In genomic region chr9:13748404-13748797, GRCm38 (mm10) we compare ENCODE assay signal across 8 mouse cellular contexts. TPM values are rescaled to one million over a fixed set of nuclear protein-coding genes. Genes with fewer than 3 reads are reported as not detected.
DNase-seq lines count a peak whose midpoint lies in the region; ATAC-seq and TF ChIP-seq lines count a peak whose summit lies in the region.

Mtmr2 (plus strand) TSS chr9:13748410.

- peaks cover 2% of the 10 kb centered on the region; the same call in 1 of the 2 replicates for H3K4me1 ChIP-seq in thymus, adult 2 months (replicated peaks; ENCODE audit: control insufficient read depth, insufficient read depth, low read length)
- H3K4me1 ChIP-seq in heart, embryonic 11.5 days (ENCODE audit: control insufficient read depth, insufficient read depth, low read length) = no peaks in the 10 kb centered on the region; the same call in 1 of the 2 replicates

- H3K9me3 ChIP-seq in heart, embryonic 11.5 days (replicated peaks; ENCODE audit: control insufficient read depth, low read length) = no peaks in the 10 kb centered on the region

- no peak for DNase-seq in thymus, adult 2 months
- DNase-seq in thymus, postnatal 4 days = no peak
- DNase-seq in embryo, embryonic 9.5 days (ENCODE audit: extremely low spot score) = peak; percentile 4
- no peak for DNase-seq in left cerebral cortex, postnatal 10 days (ENCODE audit: extremely low spot score in 1 of 2, low spot score in 2 of 2)
- no peak for DNase-seq in retina, postnatal 1 day
- DNase-seq in spleen, postnatal 4 days (ENCODE audit: low spot score in 2 of 2) = no peak

- ATAC-seq in heart, embryonic 11.5 days (replicated peaks; ENCODE audit: insufficient number of reproducible peaks, low FRiP score, low TSS enrichment) = no peak
- ATAC-seq in monocyte, adult 5-6 weeks (replicated peaks; ENCODE audit: insufficient number of reproducible peaks, low FRiP score, low TSS enrichment, poor library complexity, severe bottlenecking) = no peak

- WGBS in thymus, adult 2 months = 53% methylated on average over 2 of the region's 2 CpGs
- WGBS in heart, embryonic 11.5 days (ENCODE audit: insufficient replicate concordance) = 41% methylated on average over 2 of the region's 2 CpGs

- H3K27ac ChIP-seq in thymus, adult 2 months (ENCODE audit: control insufficient read depth, insufficient read depth, low read length) = peak within 1 kb of the TSS; percentile 39
- H3K27ac ChIP-seq in heart, embryonic 11.5 days (ENCODE audit: low read depth, low read length) = peak within 1 kb of the TSS; percentile 96

- H3K4me2 ChIP-seq in heart, embryonic 11.5 days = peak within 1 kb of the TSS; percentile 60

- H3K36me3 ChIP-seq in thymus, adult 2 months (ENCODE audit: control insufficient read depth, insufficient read depth, low read length) = no peaks in the 10 kb centered on the region
- H3K36me3 ChIP-seq in heart, embryonic 11.5 days (ENCODE audit: control insufficient read depth, insufficient read depth, low read length) = no peaks in the 10 kb centered on the region

- peak within 1 kb of the TSS; percentile 82 for H3K4me3 ChIP-seq in thymus, adult 2 months (ENCODE audit: control insufficient read depth, insufficient read depth, low read length)
- H3K4me3 ChIP-seq in heart, embryonic 11.5 days (ENCODE audit: low read depth, low read length) = peak within 1 kb of the TSS; percentile 90

- no peak for TF ChIP-seq CTCF in thymus, adult 2 months (IDR thresholded peaks at IDR 0.05; ENCODE audit: borderline replicate concordance, control insufficient read depth, extremely low read depth, insufficient read depth, low read length, poor library complexity)

- H3K9ac ChIP-seq in heart, embryonic 11.5 days (ENCODE audit: low read depth, low read length) = peak within 1 kb of the TSS; percentile 96

- no peak for TF ChIP-seq POLR2A in thymus, adult 2 months (IDR thresholded peaks at IDR 0.05; ENCODE audit: control insufficient read depth, extremely low read depth, insufficient read depth, low read length, poor library complexity)

- H3K27me3 ChIP-seq in thymus, adult 2 months (ENCODE audit: control insufficient read depth, insufficient read depth, low read length) = no peaks in the 10 kb centered on the region
- H3K27me3 ChIP-seq in heart, embryonic 11.5 days (ENCODE audit: control insufficient read depth, insufficient read depth, low read length) = no peaks in the 10 kb centered on the region

- intact Hi-C loops in left cerebral cortex, postnatal 10 days (cut with DNase I) = no loop called here

RNA-seq across cellular contexts. Expression of gene Mtmr2, which starts in this region (rescaled TPM):
- polyA plus RNA-seq in thymus, adult 2 months (2012; rRNA removed) = 25.4 and 35.3 TPM in 2 replicates
- 56.0 and 60.4 TPM in 2 replicates for polyA plus RNA-seq in heart, embryonic 11.5 days (2014; fragmentation: Nextera tagmentation; extraction: Ambion mirVana)
- 10 to 100 TPM; 42.9 to 44.4 TPM for total RNA-seq in left cerebral cortex, postnatal 10 days (2021)
- total RNA-seq in monocyte, adult 5-6 weeks (2017) = 38.3 to 63.6 TPM (median 63.5 TPM) in 3 replicates
